Mouse (Mus musculus) induced T-regulatory cell, adult 2 months (primary cell): ENCODE results near the gene Synpr.

Experiments used
- DNase-seq: peaks from one replicate; pipeline ENCODE4 v3.0.0-alpha.2; 2012; ENCODE audit warnings: low read depth

Synpr gene

GRCm38 (mm10) chr14:13355569-13356362, 71.2 kb downstream of the Synpr start:
- peak; percentile 59 for DNase-seq

- no peak for DNase-seq
Measured at GRCm38 (mm10) chr14:13357101-13357667, 72.6 kb downstream of the Synpr start.

- no peak for DNase-seq
Measured at GRCm38 (mm10) chr14:13358037-13358436, 73.5 kb downstream of the Synpr start.

- DNase-seq = no peak
Measured at GRCm38 (mm10) chr14:13361184-13361583, 76.6 kb downstream of the Synpr start.

- no peak for DNase-seq
Measured at GRCm38 (mm10) chr14:13361642-13362041, 77.1 kb downstream of the Synpr start.

- DNase-seq = no peak
Measured at GRCm38 (mm10) chr14:13368309-13368708, 83.7 kb downstream of the Synpr start.

- no peak for DNase-seq
Measured at GRCm38 (mm10) chr14:13389081-13389480, 104.5 kb downstream of the Synpr start.

GRCm38 (mm10) chr14:13389954-13390353, 105.4 kb downstream of the Synpr start:
- no peak for DNase-seq

GRCm38 (mm10) chr14:13399226-13400020, 114.8 kb downstream of the Synpr start:
- no peak for DNase-seq

- no peak for DNase-seq
Measured at GRCm38 (mm10) chr14:13411636-13412035, 127.1 kb downstream of the Synpr start.

GRCm38 (mm10) chr14:13440723-13441122, 156.1 kb downstream of the Synpr start:
- DNase-seq = no peak

- no peak for DNase-seq
Measured at GRCm38 (mm10) chr14:13444908-13445307, 160.3 kb downstream of the Synpr start.

- DNase-seq = no peak
Measured at GRCm38 (mm10) chr14:13453461-13454204, 169.1 kb downstream of the Synpr start.

GRCm38 (mm10) chr14:13454991-13455390, 170.4 kb downstream of the Synpr start:
- no peak for DNase-seq

GRCm38 (mm10) chr14:13459333-13459732, 174.8 kb downstream of the Synpr start:
- DNase-seq = no peak

GRCm38 (mm10) chr14:13469211-13469610, 184.6 kb downstream of the Synpr start:
- DNase-seq = no peak

GRCm38 (mm10) chr14:13477821-13478220, 193.2 kb downstream of the Synpr start:
- no peak for DNase-seq

GRCm38 (mm10) chr14:13505355-13505754, 220.8 kb downstream of the Synpr start:
- DNase-seq = no peak

GRCm38 (mm10) chr14:13518608-13519139, 234.1 kb downstream of the Synpr start:
- DNase-seq = no peak

- no peak for DNase-seq
Measured at GRCm38 (mm10) chr14:13519239-13520011, 234.8 kb downstream of the Synpr start.

- no peak for DNase-seq
Measured at GRCm38 (mm10) chr14:13547746-13548145, 263.2 kb downstream of the Synpr start.
